Mouse (Mus musculus) embryonic fibroblast, embryonic 13.5 days (primary cell): ENCODE measurements around the gene Hspa2. TPM values are rescaled to one million over a fixed set of nuclear protein-coding genes. Genes with fewer than 3 reads are reported as not detected.

Experiments used
- H3K27ac ChIP-seq: 2 replicates; pipeline ENCODE4 v1.5.1; 2012; ENCODE audit warnings: low read length, control low read depth, inconsistent platforms; ENCODE audit not compliant: insufficient read depth
- H3K4me1 ChIP-seq: 2 replicates; pipeline ENCODE4 v1.6.1; 2011; ENCODE audit warnings: low read length; ENCODE audit not compliant: control insufficient read depth, insufficient read depth
- H3K4me3 ChIP-seq: 2 replicates; pipeline ENCODE4 v1.5.1; 2011; ENCODE audit warnings: mild to moderate bottlenecking, control low read depth, low read length; ENCODE audit not compliant: insufficient read depth
- CTCF ChIP-seq: IDR thresholded peaks from 2 replicates; pipeline ENCODE4 v1.5.1; 2011; ENCODE audit warnings: mild to moderate bottlenecking, control low read depth, low read length, moderate library complexity, borderline replicate concordance; ENCODE audit not compliant: insufficient read depth
- POLR2A ChIP-seq: IDR thresholded peaks from 2 replicates; pipeline ENCODE4 v1.6.1; 2011; ENCODE audit warnings: low read depth, mild to moderate bottlenecking, control low read depth, low read length, moderate library complexity
- polyA plus RNA-seq: library from polyadenylated mRNA; stranded (reverse); fragments of >200 nt; gene quantifications from 2 replicates; pipeline ENCODE4 v1.2.4, GENCODE M21; 2011; ENCODE audit warnings: low read depth; ENCODE audit not compliant: missing spikeins, insufficient read length

The Hspa2 gene
- polyA plus RNA-seq, 1 experiment, result 8.6 TPM

DNA sequence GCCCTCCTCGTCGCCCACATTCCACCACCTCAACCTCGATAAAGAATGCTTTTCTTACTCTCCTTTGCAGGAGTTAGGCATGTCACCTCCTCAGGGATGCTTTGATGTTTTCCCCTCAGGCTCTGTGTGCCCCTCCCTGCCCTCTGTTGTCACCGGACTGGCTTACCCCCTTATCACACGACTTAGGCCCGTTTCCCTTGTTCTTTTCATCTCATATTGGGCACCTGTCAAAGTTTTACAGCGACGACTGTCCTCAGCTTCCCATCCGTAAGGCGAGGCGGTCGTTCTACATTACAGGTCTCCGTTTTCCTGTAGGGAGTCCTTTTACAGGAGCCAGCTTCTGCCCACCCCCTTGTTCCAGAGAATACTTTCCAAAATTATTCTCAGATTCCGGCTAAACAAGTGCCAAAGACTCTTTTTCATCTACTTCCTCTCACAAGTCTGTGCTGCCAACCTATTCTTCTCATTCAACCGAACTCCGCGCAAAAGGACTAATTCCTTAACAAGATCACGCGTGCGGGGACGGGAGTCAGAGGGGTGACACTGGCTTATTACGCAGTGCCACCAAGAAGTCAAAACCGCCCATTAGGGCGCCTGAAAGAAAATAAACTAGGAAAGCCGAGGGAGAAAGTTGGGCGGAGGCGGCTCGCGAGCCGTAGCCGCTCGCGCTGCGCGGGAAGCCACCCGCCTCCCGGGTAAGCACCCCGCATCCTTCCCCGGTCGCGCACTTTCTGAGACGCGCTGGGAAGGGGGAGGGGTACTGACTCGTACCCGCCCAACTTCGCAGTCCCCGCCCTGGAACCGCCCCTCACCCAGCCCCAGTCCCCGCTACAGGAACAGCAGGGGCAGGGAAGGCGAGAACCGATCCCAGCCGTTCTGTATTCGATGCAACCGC is 738 bp upstream of the Hspa2 start:
- peak overlapping the region; percentile 52 for H3K4me3 ChIP-seq
- H3K4me1 ChIP-seq, result peaks cover 4% of the 10 kb centered on the region
- TF ChIP-seq CTCF, result no peak
- peak overlapping the region; percentile 81 for H3K27ac ChIP-seq

- TF ChIP-seq POLR2A, result no peak
- no peak for TF ChIP-seq CTCF
- Histone ChIP-seq H3K4me3 (peak overlapping the region; percentile 32), H3K27ac (no peak overlapping the region)
Measured at GRCm38 (mm10) chr12:76404836-76405182, 833 bp downstream of the Hspa2 start.

DNA sequence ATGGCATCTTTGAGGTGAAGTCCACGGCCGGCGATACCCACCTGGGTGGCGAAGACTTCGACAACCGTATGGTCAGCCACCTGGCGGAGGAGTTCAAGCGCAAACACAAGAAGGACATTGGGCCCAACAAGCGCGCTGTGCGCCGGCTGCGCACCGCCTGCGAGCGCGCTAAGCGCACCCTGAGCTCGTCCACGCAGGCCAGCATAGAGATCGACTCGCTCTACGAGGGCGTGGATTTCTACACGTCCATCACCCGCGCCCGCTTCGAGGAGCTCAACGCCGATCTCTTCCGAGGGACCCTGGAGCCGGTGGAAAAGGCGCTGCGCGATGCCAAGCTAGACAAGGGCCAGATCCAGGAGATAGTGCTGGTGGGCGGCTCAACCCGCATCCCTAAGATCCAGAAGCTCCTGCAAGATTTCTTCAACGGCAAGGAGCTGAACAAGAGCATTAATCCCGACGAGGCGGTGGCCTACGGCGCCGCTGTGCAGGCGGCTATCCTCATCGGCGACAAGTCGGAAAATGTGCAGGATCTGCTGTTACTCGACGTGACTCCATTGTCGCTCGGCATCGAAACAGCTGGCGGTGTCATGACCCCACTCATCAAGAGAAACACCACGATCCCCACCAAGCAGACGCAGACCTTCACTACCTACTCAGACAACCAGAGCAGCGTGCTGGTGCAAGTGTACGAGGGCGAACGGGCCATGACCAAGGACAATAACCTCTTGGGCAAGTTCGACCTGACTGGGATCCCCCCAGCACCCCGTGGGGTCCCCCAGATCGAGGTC is 1.4 kb downstream of the Hspa2 start:
- no peak for TF ChIP-seq POLR2A
- TF ChIP-seq CTCF, result no peak
- H3K4me3 ChIP-seq, result no peak overlapping the region
- H3K4me1 ChIP-seq, result peaks cover 2% of the 10 kb centered on the region; the same call in 1 of the 2 replicates
- H3K27ac ChIP-seq, result no peak overlapping the region

More at GRCm38 (mm10) chr12:76404836-76405182, 833 bp downstream of the Hspa2 start:
- H3K4me1 ChIP-seq, result peaks cover 2% of the 10 kb centered on the region; the same call in 1 of the 2 replicates

GRCm38 (mm10) chr12:76405971-76406370 is 2.0 kb downstream of the Hspa2 start:
- H3K4me1 ChIP-seq, result peaks cover 2% of the 10 kb centered on the region; the same call in 1 of the 2 replicates
- peak overlapping the region; percentile 1; the same call in 1 of the 2 replicates for H3K4me3 ChIP-seq
- no peak overlapping the region for H3K27ac ChIP-seq
- TF ChIP-seq POLR2A (no peak), CTCF (no peak)

DNA sequence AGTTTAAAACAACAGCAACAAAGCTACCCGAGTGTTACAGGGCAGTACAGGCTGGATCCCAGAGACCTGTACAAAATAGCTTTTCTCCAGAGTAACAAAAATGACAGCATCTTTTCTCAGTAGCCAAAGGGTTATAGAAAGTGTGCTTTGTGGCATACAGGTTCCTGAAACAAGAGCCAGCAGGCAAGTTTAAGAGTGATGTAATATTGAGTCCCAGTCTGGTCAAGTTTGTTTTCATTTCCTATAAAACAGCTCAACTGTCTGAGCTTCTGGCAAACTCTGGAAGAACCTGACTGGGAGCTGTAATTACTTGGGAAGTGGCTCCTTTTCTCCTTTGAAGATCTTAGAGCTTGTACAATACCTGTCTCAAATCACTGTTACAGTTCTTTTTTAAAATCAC is 3.2 kb downstream of the Hspa2 start:
- no peak overlapping the region for H3K4me3 ChIP-seq
- peaks cover 2% of the 10 kb centered on the region; the same call in 1 of the 2 replicates for H3K4me1 ChIP-seq
- no peak overlapping the region for H3K27ac ChIP-seq
- no peak for TF ChIP-seq CTCF
- no peak for TF ChIP-seq POLR2A

GRCm38 (mm10) chr12:76409166-76409565 is 5.2 kb downstream of the Hspa2 start:
- TF ChIP-seq CTCF (no peak), POLR2A (no peak)

GRCm38 (mm10) chr12:76415383-76416010 is 11.5 kb downstream of the Hspa2 start:
- TF ChIP-seq POLR2A (no peak), CTCF (no peak)
- Histone ChIP-seq H3K27ac (no peak overlapping the region), H3K4me1 (no peaks in the 10 kb centered on the region), H3K4me3 (no peak overlapping the region)

More at GRCm38 (mm10) chr12:76409166-76409565, 5.2 kb downstream of the Hspa2 start:
- no peak overlapping the region for H3K4me3 ChIP-seq
- no peaks in the 10 kb centered on the region for H3K4me1 ChIP-seq
- H3K27ac ChIP-seq, result no peak overlapping the region

- Histone ChIP-seq H3K4me3 (peak within 1 kb of the TSS; percentile 22), H3K27ac (no peak within 1 kb of the TSS), H3K4me1 (no peaks in the 10 kb centered on the region)
- TF ChIP-seq POLR2A (no peak), CTCF (no peak)
Measured at GRCm38 (mm10) chr12:76417433-76417854, 13.5 kb downstream of the Hspa2 start, which contains the start of gene Ppp1r36. Gene Ppp1r36, plus strand, starts transcription at chr12:76417538.

- TF ChIP-seq CTCF (no peak), POLR2A (no peak)
- Histone ChIP-seq H3K4me1 (no peaks in the 10 kb centered on the region), H3K27ac (no peak overlapping the region), H3K4me3 (no peak overlapping the region)
Measured at GRCm38 (mm10) chr12:76418346-76418745, 14.4 kb downstream of the Hspa2 start.

DNA sequence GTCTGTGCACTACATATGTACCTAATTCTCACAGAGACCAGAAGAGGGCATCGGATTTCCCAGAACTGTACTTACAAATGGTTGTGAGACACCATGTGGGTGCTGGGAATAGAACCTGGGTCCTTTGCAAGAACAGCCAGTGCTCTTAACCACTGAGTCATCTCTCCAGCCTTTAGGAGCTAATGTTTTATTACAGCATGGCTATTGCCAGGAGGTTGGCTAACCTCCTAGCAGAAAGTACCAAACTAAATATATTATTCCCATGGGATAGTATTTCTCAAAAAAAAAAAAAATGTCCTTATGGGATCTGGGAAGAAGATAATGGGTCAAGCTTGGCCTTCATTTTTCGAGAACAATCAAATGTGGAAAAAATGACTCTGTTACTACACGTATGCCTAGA is 21.3 kb downstream of the Hspa2 start:
- Histone ChIP-seq H3K4me1 (no peaks in the 10 kb centered on the region), H3K27ac (no peak overlapping the region), H3K4me3 (no peak overlapping the region)
- no peak for TF ChIP-seq POLR2A
- no peak for TF ChIP-seq CTCF
